Mouse (Mus musculus): ENCODE results near the gene 6430531B16Rik. TPM values are rescaled to one million over a fixed set of nuclear protein-coding genes. Genes with fewer than 3 reads are reported as not detected.

Gene 6430531B16Rik
- polyA plus RNA-seq, 1 experiment, result 0.55 TPM

DNA sequence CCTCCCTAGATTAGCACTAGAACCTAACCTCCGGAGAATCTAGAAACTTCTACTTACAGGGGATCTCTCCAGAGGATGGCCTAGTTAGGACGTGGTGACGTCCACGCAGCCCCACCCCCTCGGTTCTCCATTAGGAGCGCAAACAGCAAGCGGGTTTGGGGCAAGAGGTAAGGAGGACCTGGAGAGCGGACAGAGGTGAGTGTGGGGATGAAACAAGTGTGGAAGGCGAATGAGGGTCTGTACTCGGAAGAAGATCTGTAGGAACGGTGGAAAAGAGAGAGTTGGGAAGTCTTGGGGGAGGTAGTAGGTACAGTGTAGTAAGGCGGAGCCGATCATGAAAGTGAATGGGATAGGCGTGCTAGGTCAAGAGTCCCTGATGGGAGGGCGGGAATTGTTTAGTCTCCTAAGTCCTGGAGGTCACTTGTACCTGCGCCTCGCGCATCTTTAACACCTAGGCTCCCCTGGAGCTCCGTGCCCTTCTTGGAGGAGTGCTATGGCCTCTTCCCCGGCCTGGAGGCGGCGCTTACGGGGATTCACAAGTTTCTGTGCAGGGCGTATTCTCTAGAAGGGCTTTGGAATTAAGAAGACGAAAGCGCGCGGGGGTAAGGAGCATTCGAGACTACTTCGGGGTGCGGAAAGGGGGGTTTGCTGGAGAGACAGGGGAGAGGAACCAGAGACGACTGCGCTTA is 28.1 kb downstream of the 6430531B16Rik start:
- TF ChIP-seq CTCF (IDR thresholded peaks at IDR 0.05; ENCODE audit: borderline replicate concordance, extremely low read depth, insufficient read depth, insufficient read length), result no peak
- TF ChIP-seq POLR2A (IDR thresholded peaks at IDR 0.05; ENCODE audit: borderline replicate concordance, extremely low read depth, insufficient read depth, insufficient read length, poor library complexity, severe bottlenecking), result no peak
- peak; percentile 45 for DNase-seq (ENCODE audit: low read depth)

DNA sequence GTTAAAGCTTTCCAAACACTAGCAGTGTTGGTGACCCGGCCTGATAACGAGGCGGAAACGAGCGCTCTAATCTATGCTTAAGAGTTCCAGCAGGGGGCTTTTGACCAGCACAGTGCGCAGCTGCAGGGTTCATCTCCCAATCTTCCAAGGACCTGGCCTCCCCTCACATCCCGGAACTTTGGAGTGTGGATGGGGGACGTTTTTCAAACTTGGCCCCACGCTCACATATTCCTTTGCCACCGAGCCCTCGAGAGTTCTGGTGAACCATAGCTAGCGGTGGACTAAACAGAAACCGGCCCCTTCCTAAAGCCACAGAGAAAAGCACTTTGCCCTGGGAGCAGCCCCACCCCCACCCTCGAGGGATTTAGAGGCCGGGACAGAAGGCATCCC is 28.7 kb downstream of the 6430531B16Rik start:
- TF ChIP-seq POLR2A (IDR thresholded peaks at IDR 0.05; ENCODE audit: borderline replicate concordance, extremely low read depth, insufficient read depth, insufficient read length, poor library complexity, severe bottlenecking) (no peak), CTCF (IDR thresholded peaks at IDR 0.05; ENCODE audit: borderline replicate concordance, extremely low read depth, insufficient read depth, insufficient read length) (peak; percentile 57)
- DNase-seq (ENCODE audit: low read depth), result peak; percentile 50

- no peak for DNase-seq (ENCODE audit: low read depth)
- TF ChIP-seq CTCF (IDR thresholded peaks at IDR 0.05; ENCODE audit: borderline replicate concordance, extremely low read depth, insufficient read depth, insufficient read length) (no peak), POLR2A (IDR thresholded peaks at IDR 0.05; ENCODE audit: borderline replicate concordance, extremely low read depth, insufficient read depth, insufficient read length, poor library complexity, severe bottlenecking) (no peak)
Measured at GRCm38 (mm10) chr7:139946032-139946431, 32.5 kb downstream of the 6430531B16Rik start.

GRCm38 (mm10) chr7:139945516-139945915 is 33.0 kb downstream of the 6430531B16Rik start:
- TF ChIP-seq POLR2A (IDR thresholded peaks at IDR 0.05; ENCODE audit: borderline replicate concordance, extremely low read depth, insufficient read depth, insufficient read length, poor library complexity, severe bottlenecking) (no peak), CTCF (IDR thresholded peaks at IDR 0.05; ENCODE audit: borderline replicate concordance, extremely low read depth, insufficient read depth, insufficient read length) (no peak)
- DNase-seq (ENCODE audit: low read depth), result no peak

DNA sequence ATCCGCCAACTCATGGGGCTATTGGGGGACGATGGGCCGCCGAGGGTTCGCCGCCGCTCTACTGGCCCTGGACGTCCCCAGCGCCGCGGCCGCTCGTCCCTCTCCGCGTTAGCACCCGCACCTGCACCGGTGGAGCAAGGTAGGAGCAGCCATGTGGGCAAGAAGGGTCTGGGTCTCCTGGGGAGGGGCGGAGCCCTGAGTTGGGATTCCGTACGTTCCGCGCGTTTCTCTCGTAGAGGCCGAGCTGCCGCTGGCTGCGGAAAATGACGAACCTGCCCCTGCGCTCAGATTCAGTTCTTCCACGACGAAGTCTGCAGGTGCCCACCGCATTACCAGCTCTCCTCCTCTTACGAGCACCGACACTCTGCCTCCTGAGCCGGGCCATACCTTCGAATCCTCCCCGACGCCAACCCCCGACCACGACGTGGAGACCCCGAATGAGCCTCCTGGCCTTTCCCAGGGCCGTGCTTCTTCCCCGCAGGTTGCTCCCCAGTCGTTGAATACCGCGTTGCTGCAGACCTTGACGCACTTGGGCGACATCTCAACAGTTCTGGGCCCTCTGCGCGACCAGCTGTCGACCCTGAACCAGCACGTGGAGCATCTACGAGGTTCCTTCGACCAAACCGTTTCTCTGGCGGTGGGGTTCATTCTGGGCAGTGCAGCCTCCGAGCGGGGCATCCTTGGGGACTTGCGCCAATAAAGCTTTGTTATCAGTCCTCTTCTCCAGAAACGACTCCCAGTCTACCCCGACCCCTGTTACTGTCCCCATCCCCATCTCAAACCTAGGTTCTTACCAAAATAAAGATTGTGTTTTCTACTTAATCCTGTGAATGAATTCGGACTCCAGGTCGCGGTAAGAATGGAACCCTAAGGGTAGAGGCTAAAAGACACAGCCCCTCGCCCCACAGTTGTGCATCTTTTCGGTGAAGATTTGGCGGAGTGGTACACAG is 34.0 kb downstream of the 6430531B16Rik start:
- DNase-seq (ENCODE audit: low read depth), result no peak
- TF ChIP-seq POLR2A (IDR thresholded peaks at IDR 0.05; ENCODE audit: borderline replicate concordance, extremely low read depth, insufficient read depth, insufficient read length, poor library complexity, severe bottlenecking) (no peak), CTCF (IDR thresholded peaks at IDR 0.05; ENCODE audit: borderline replicate concordance, extremely low read depth, insufficient read depth, insufficient read length) (no peak)

DNA sequence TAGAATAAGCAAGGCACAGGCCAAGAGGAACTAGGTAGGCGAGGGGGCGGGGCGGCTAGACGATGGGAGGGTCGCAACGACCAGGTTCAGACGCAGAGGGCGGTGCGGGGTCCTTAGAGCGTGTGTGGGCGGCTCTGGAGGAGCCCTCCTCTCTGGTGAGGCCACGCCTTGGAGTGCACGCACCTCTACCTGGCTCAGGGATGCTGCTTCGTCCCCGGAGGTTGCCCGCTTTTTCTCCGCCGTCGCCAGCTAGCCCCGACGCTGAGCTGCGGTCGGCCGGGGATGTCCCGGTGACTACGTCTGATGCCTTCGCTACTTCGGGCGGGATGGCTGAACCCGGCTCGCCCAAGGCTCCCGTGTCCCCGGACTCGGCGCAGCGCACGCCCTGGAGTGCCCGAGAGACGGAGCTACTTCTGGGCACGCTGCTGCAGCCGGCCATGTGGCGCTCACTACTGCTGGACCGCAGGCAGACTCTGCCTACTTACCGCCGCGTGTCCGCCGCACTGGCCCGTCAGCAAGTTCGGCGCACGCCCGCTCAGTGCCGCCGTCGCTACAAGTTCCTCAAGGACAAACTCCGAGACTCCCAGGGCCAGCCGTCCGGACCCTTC is 34.8 kb downstream of the 6430531B16Rik start, which contains the start of gene Utf1:
Gene Utf1, plus strand, starts transcription at position 116 of the 608 bp plus-strand sequence.
- no peak for TF ChIP-seq CTCF (IDR thresholded peaks at IDR 0.05; ENCODE audit: borderline replicate concordance, extremely low read depth, insufficient read depth, insufficient read length)
- TF ChIP-seq POLR2A (IDR thresholded peaks at IDR 0.05; ENCODE audit: borderline replicate concordance, extremely low read depth, insufficient read depth, insufficient read length, poor library complexity, severe bottlenecking), result no peak
- peak; percentile 48 for DNase-seq (ENCODE audit: low read depth)

DNA sequence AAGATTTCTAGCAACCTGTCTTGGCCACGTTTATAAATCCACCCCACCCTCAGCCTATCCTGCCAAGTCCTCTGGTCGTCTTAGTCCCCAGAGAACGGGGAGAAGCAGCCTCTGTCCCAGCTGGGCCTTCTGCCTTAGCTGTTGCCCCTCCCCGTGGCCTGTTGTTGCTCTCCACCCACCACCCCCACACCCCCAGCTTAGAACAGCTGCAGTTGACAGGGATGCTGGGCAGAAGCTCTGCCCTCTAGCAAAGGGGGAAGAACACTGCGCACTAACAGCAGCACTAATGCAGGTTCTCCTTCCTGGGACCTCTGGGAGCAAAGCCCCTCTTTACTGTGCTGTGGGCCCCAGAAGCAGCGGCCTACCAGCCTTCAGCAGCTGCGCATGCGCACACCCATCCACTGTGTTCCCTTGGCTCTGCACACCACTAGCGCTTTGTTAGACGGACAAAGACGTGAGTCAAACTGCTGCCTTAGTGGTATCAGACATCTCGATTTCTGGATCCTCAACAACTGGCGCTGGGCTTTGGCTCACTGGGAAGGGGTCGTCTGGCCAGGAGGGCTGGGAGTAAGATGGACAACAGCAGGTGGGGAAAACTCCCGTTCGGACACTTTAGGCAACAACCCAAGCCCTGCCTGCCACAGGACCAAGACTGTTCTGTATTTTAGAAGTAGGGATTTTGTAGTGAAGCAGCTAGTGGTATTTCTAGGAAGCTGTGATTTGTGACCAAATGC is 37.9 kb downstream of the 6430531B16Rik start:
- DNase-seq (ENCODE audit: low read depth), result no peak
- TF ChIP-seq CTCF (IDR thresholded peaks at IDR 0.05; ENCODE audit: borderline replicate concordance, extremely low read depth, insufficient read depth, insufficient read length) (no peak), POLR2A (IDR thresholded peaks at IDR 0.05; ENCODE audit: borderline replicate concordance, extremely low read depth, insufficient read depth, insufficient read length, poor library complexity, severe bottlenecking) (no peak)

DNA sequence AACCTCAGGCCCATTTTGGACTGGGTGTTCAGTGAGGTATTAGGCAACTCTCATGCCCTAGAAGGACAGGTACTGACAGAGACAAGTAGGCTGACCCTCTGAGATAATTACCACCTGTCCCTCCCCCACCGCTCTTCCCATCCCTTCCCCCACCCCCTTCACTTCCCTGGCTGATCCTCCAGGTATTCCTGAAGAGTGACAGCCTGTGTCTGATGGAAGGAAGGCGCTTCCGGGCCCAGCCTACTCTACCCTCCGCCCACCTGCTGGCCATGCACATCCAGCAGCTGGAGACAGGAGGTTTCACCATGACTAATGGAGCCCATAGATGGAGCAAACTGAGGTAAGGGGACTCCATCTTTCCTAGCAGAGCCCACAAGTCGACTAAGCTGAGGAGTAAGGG is 40.7 kb downstream of the 6430531B16Rik start:
- TF ChIP-seq POLR2A (IDR thresholded peaks at IDR 0.05; ENCODE audit: borderline replicate concordance, extremely low read depth, insufficient read depth, insufficient read length, poor library complexity, severe bottlenecking) (no peak), CTCF (IDR thresholded peaks at IDR 0.05; ENCODE audit: borderline replicate concordance, extremely low read depth, insufficient read depth, insufficient read length) (no peak)
- no peak for DNase-seq (ENCODE audit: low read depth)

GRCm38 (mm10) chr7:139937138-139937537 is 41.4 kb downstream of the 6430531B16Rik start:
- DNase-seq (ENCODE audit: low read depth), result no peak

DNA sequence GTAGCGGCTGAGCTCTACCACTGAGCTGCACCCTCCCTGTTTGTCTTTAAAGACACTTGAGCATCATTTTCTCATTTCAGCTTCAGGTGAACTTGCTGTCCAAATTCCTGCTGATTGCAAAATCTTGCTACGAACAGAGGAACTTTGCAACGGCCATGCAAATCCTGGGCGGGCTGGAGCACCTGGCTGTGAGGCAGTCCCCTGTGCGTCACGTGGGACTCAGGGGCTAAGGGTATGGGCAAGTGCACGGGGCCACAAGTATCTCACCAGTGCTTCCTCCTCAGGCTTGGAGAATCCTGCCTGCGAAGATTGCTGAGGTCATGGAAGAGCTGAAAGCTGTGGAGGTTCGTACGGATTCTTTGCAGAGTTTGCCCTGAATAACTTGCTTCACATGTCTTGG is 41.9 kb downstream of the 6430531B16Rik start:
- DNase-seq (ENCODE audit: low read depth), result no peak

More at GRCm38 (mm10) chr7:139937138-139937537, 41.4 kb downstream of the 6430531B16Rik start:
- TF ChIP-seq CTCF (IDR thresholded peaks at IDR 0.05; ENCODE audit: borderline replicate concordance, extremely low read depth, insufficient read depth, insufficient read length) (no peak), POLR2A (IDR thresholded peaks at IDR 0.05; ENCODE audit: borderline replicate concordance, extremely low read depth, insufficient read depth, insufficient read length, poor library complexity, severe bottlenecking) (no peak)

More for the DNA sequence above, 41.9 kb downstream of the 6430531B16Rik start:
- TF ChIP-seq POLR2A (IDR thresholded peaks at IDR 0.05; ENCODE audit: borderline replicate concordance, extremely low read depth, insufficient read depth, insufficient read length, poor library complexity, severe bottlenecking) (no peak), CTCF (IDR thresholded peaks at IDR 0.05; ENCODE audit: borderline replicate concordance, extremely low read depth, insufficient read depth, insufficient read length) (no peak)
